9 mouse cellular contexts compared by ENCODE assay signal in the genomic region with DNA sequence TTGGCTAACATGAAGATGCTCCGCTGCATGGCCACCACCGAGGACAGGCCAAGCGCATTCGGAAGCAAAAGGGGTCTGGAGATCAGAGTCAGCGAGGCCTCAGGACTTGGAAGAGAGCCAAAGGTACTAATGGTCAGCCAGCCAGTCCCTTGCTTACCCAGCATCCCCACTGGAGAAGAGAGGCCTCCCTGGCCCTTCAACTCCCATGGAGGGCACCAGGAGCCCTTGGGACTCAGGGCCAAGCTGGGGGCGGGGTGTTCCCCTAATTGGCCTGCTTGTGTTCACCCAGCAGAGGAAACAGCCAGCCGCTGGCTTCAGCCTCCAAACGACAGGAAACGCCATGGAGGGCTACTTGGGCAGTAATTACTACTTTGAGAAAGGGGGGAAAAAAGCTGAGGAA. TPM values are rescaled to one million over a fixed set of nuclear protein-coding genes. Genes with fewer than 3 reads are reported as not detected.
A peak's percentile ranks its signal among the peaks of the same experiment; 100 is the strongest.
DNase-seq lines count a peak whose midpoint lies in the region; ATAC-seq and TF ChIP-seq lines count a peak whose summit lies in the region.
"Had no signal": no experiment of that assay in that cellular context is flagged by ENCODE, and none has a peak within 500 bp of the region (broad histone marks: within the 10 kb centered on the region; RNA-seq: fewer than 3 reads in every experiment).

No protein-coding gene starts in this region.

- no peak overlapping the region for H3K4me3 ChIP-seq in forebrain, embryonic 11.5 days (ENCODE audit: low read depth, low read length)
- H3K4me3 ChIP-seq in forebrain, embryonic 15.5 days = no peak overlapping the region
- H3K4me3 ChIP-seq in lung, embryonic 14.5 days (ENCODE audit: low read depth, low read length) = no peak overlapping the region
- no peak overlapping the region for H3K4me3 ChIP-seq in lung, adult 2 months (replicated peaks; ENCODE audit: extremely low read depth, low read depth, low read length)
- no peak overlapping the region for H3K4me3 ChIP-seq in limb, embryonic 10.5 days
- H3K4me3 ChIP-seq in hindbrain, embryonic 11.5 days (ENCODE audit: low read depth, low read length) = no peak overlapping the region
- H3K4me3 ChIP-seq: erythroblast, embryonic 14.5 days had no signal

- WGBS in forebrain, embryonic 11.5 days = 58% methylated on average over 9 of the region's 9 CpGs
- WGBS in forebrain, embryonic 15.5 days = 43% methylated on average over 9 of the region's 9 CpGs
- 25% methylated on average over 9 of the region's 9 CpGs for WGBS in lung, embryonic 14.5 days
- WGBS in lung, adult 2 months = 48% methylated on average over 9 of the region's 9 CpGs
- 58% methylated on average over 9 of the region's 9 CpGs for WGBS in limb, embryonic 10.5 days
- 61% methylated on average over 9 of the region's 9 CpGs for WGBS in hindbrain, embryonic 11.5 days

- no peaks in the 10 kb centered on the region for H3K4me1 ChIP-seq in forebrain, embryonic 11.5 days (replicated peaks; ENCODE audit: control insufficient read depth, insufficient read depth, low read length)
- peaks cover 5% of the 10 kb centered on the region; the same call in 1 of the 2 replicates for H3K4me1 ChIP-seq in forebrain, embryonic 15.5 days
- H3K4me1 ChIP-seq in lung, embryonic 14.5 days (ENCODE audit: insufficient read depth) = peaks cover 14% of the 10 kb centered on the region
- peaks cover 3% of the 10 kb centered on the region; the same call in 1 of the 2 replicates for H3K4me1 ChIP-seq in lung, adult 2 months (ENCODE audit: control insufficient read depth, insufficient read depth, low read length)
- peaks cover 46% of the 10 kb centered on the region for H3K4me1 ChIP-seq in limb, embryonic 10.5 days
- no peaks in the 10 kb centered on the region; the same call in 1 of the 2 replicates for H3K4me1 ChIP-seq in hindbrain, embryonic 11.5 days (replicated peaks; ENCODE audit: control insufficient read depth, insufficient read depth, low read length)

- H3K9ac ChIP-seq in forebrain, embryonic 11.5 days (ENCODE audit: low read length) = no peak overlapping the region
- H3K9ac ChIP-seq in forebrain, embryonic 15.5 days (replicated peaks) = no peak overlapping the region
- H3K9ac ChIP-seq in lung, embryonic 14.5 days = no peak overlapping the region
- no peak overlapping the region for H3K9ac ChIP-seq in hindbrain, embryonic 11.5 days (ENCODE audit: low read depth, low read length)

- TF ChIP-seq CTCF in lung, embryonic 14.5 days (IDR thresholded peaks at IDR 0.05; ENCODE audit: low read depth) = no peak
- TF ChIP-seq CTCF in lung, adult 2 months (IDR thresholded peaks at IDR 0.05; ENCODE audit: insufficient read depth, low read length) = no peak

- peak; percentile 51 for DNase-seq in forebrain, embryonic 11.5 days (ENCODE audit: low spot score)
- peak; percentile 62 for DNase-seq in lung, embryonic 14.5 days
- no peak for DNase-seq in lung, adult 2 months
- DNase-seq in limb, embryonic 10.5 days (ENCODE audit: low spot score) = no peak
- DNase-seq in thymus, postnatal 10 days (ENCODE audit: low spot score in 2 of 2) = peak; percentile 27 to 43
- no peak for DNase-seq in embryo, embryonic 9.5 days (ENCODE audit: extremely low spot score)
- no peak for DNase-seq in hindbrain, embryonic 11.5 days (ENCODE audit: low spot score)

- H3K4me2 ChIP-seq in forebrain, embryonic 11.5 days (ENCODE audit: low read depth, low read length, severe bottlenecking) = no peak overlapping the region
- H3K4me2 ChIP-seq in forebrain, embryonic 15.5 days (replicated peaks) = no peak overlapping the region
- H3K4me2 ChIP-seq in lung, embryonic 14.5 days = no peak overlapping the region
- H3K4me2 ChIP-seq in hindbrain, embryonic 11.5 days (replicated peaks; ENCODE audit: low read depth, low read length) = no peak overlapping the region

- peaks cover 2% of the 10 kb centered on the region; the same call in 1 of the 2 replicates for H3K27me3 ChIP-seq in forebrain, embryonic 11.5 days (ENCODE audit: control insufficient read depth, insufficient read depth, low read length)
- H3K27me3 ChIP-seq in forebrain, embryonic 15.5 days = no peaks in the 10 kb centered on the region
- H3K27me3 ChIP-seq in lung, embryonic 14.5 days (ENCODE audit: insufficient read depth, low read length) = no peaks in the 10 kb centered on the region
- no peaks in the 10 kb centered on the region for H3K27me3 ChIP-seq in limb, embryonic 10.5 days (ENCODE audit: low read depth, poor library complexity, severe bottlenecking)
- no peaks in the 10 kb centered on the region for H3K27me3 ChIP-seq in hindbrain, embryonic 11.5 days (ENCODE audit: control insufficient read depth, insufficient read depth, low read length)

- H3K27ac ChIP-seq in forebrain, embryonic 11.5 days (ENCODE audit: low read depth, low read length) = no peak overlapping the region
- no peak overlapping the region for H3K27ac ChIP-seq in forebrain, embryonic 15.5 days (replicated peaks)
- no peak overlapping the region for H3K27ac ChIP-seq in lung, embryonic 14.5 days (ENCODE audit: low read depth)
- H3K27ac ChIP-seq in limb, embryonic 10.5 days = peak overlapping the region; percentile 76
- no peak overlapping the region for H3K27ac ChIP-seq in hindbrain, embryonic 11.5 days (ENCODE audit: low read depth, low read length)

- TF ChIP-seq POLR2A in lung, adult 2 months (IDR thresholded peaks at IDR 0.05; ENCODE audit: borderline replicate concordance, extremely low read depth, low read depth, low read length) = no peak

- H3K9me3 ChIP-seq in forebrain, embryonic 11.5 days (ENCODE audit: control insufficient read depth, low read length) = no peaks in the 10 kb centered on the region
- no peaks in the 10 kb centered on the region for H3K9me3 ChIP-seq in forebrain, embryonic 15.5 days
- no peaks in the 10 kb centered on the region for H3K9me3 ChIP-seq in lung, embryonic 14.5 days (ENCODE audit: low read depth, low read length)
- no peaks in the 10 kb centered on the region for H3K9me3 ChIP-seq in limb, embryonic 10.5 days (replicated peaks)
- no peaks in the 10 kb centered on the region for H3K9me3 ChIP-seq in hindbrain, embryonic 11.5 days (ENCODE audit: control insufficient read depth, low read length)

- no peaks in the 10 kb centered on the region for H3K36me3 ChIP-seq in forebrain, embryonic 11.5 days (ENCODE audit: control insufficient read depth, insufficient read depth, low read length)
- H3K36me3 ChIP-seq in forebrain, embryonic 15.5 days = no peaks in the 10 kb centered on the region
- no peaks in the 10 kb centered on the region for H3K36me3 ChIP-seq in lung, embryonic 14.5 days (ENCODE audit: insufficient read depth)
- no peaks in the 10 kb centered on the region for H3K36me3 ChIP-seq in limb, embryonic 10.5 days
- no peaks in the 10 kb centered on the region for H3K36me3 ChIP-seq in hindbrain, embryonic 11.5 days (ENCODE audit: control insufficient read depth, insufficient read depth, low read length)

- ATAC-seq in forebrain, embryonic 11.5 days (replicated peaks; ENCODE audit: low FRiP score) = no peak
- ATAC-seq in forebrain, embryonic 15.5 days (replicated peaks) = no peak
- peak; percentile 38; the same call in 1 of the 2 replicates for ATAC-seq in lung, embryonic 14.5 days (ENCODE audit: insufficient read depth)
- ATAC-seq in hindbrain, embryonic 11.5 days (ENCODE audit: low FRiP score) = no peak

RNA-seq across cellular contexts. Expression of a gene that starts 5.1 kb away (rescaled TPM):
- polyA plus RNA-seq in forebrain, embryonic 11.5 days (2014; fragmentation: Nextera tagmentation; extraction: Ambion mirVana) = not detected in 2 replicates
- 0.24 TPM in 2 replicates for polyA plus RNA-seq in forebrain, embryonic 15.5 days (2015; fragmentation: Nextera tagmentation; extraction: Ambion mirVana)
- polyA plus RNA-seq in lung, embryonic 14.5 days (2014; fragmentation: Nextera tagmentation; extraction: Ambion mirVana) = 0.70 TPM in 1 of 2 replicates, not detected in the other
- polyA plus RNA-seq in lung, adult 2 months (2012; rRNA removed) = 0.58 TPM in 1 of 2 replicates, not detected in the other
- polyA plus RNA-seq in limb, embryonic 10.5 days (2016; fragmentation: Nextera tagmentation; extraction: Ambion mirVana) = 0.28 TPM in 1 of 2 replicates, not detected in the other
- polyA plus RNA-seq in hindbrain, embryonic 11.5 days (2014; fragmentation: Nextera tagmentation; extraction: Ambion mirVana) = 0.45 TPM in 1 of 2 replicates, not detected in the other
- polyA plus RNA-seq: erythroblast, embryonic 14.5 days had no signal

RNA-seq across cellular contexts. Expression of a gene that starts 38.0 kb away (rescaled TPM):
- 5.3 and 5.4 TPM in 2 replicates for polyA plus RNA-seq in forebrain, embryonic 11.5 days (2014; fragmentation: Nextera tagmentation; extraction: Ambion mirVana)
- polyA plus RNA-seq in forebrain, embryonic 15.5 days (2015; fragmentation: Nextera tagmentation; extraction: Ambion mirVana) = 13.5 and 16.2 TPM in 2 replicates
- 2.8 and 3.4 TPM in 2 replicates for polyA plus RNA-seq in lung, embryonic 14.5 days (2014; fragmentation: Nextera tagmentation; extraction: Ambion mirVana)
- polyA plus RNA-seq in lung, adult 2 months (2012; rRNA removed) = 5.3 and 5.4 TPM in 2 replicates
- 2.2 and 4.2 TPM in 2 replicates for polyA plus RNA-seq in limb, embryonic 10.5 days (2016; fragmentation: Nextera tagmentation; extraction: Ambion mirVana)
- 8.9 and 10.4 TPM in 2 replicates for polyA plus RNA-seq in hindbrain, embryonic 11.5 days (2014; fragmentation: Nextera tagmentation; extraction: Ambion mirVana)

Comparison
In these comparisons a context has a peak if more than half of its experiments do, and no peak if none do; other contexts are left out.
1. DNase-seq: peak in forebrain, embryonic 11.5 days (single experiment), lung, embryonic 14.5 days (single experiment) and thymus, postnatal 10 days (2 of 2); none in lung, adult 2 months (single experiment), limb, embryonic 10.5 days (single experiment), embryo, embryonic 9.5 days (single experiment) and hindbrain, embryonic 11.5 days (single experiment).